In the genomic region with DNA sequence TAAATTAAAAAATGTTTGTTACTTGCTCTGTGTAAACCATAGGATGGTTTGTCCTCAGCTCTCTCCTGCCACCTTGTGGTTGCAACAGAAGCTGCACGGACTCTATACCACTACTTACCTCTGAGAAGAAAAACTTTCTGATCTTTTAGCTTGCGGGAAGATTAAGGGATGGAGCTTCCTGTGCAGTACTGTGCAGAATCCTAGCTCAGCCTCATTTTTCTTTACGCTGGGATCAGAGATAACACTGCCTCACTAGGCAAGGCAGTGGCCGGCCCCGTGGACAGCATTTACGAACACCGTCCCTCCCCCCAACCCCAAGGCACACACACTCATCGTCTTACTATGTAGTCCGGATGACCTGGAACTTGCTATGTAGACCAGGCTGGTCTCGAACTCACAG, we compare ENCODE assay signal across 8 mouse cellular contexts. TPM values are rescaled to one million over a fixed set of nuclear protein-coding genes. Genes with fewer than 3 reads are reported as not detected.
DNase-seq lines count a peak whose midpoint lies in the region; ATAC-seq lines count a peak whose summit lies in the region.

No protein-coding gene starts in this region.

- peak; percentile 74 for DNase-seq in urinary bladder, postnatal 14 days (ENCODE audit: low spot score)
- DNase-seq in urinary bladder, adult 2 months (ENCODE audit: low spot score) = no peak
- peak; percentile 81 for DNase-seq in embryo, embryonic 10 days (ENCODE audit: low spot score)
- DNase-seq in heart, adult 9 months (ENCODE audit: low spot score in 2 of 2) = peak; percentile 27 to 62
- peak; percentile 51 to 67 for DNase-seq in kidney, adult 8-10 months
- peak; percentile 76 for DNase-seq in liver
- DNase-seq in splenic B cell, adult 2 months (ENCODE audit: low read depth, low spot score) = peak; percentile 91

- ATAC-seq in monocyte, adult 5-6 weeks (replicated peaks; ENCODE audit: insufficient number of reproducible peaks, low FRiP score, low TSS enrichment, poor library complexity, severe bottlenecking) = peak; percentile 45; the same call in 1 of the 2 replicates

- no peaks in the 10 kb centered on the region for H3K36me3 ChIP-seq in splenic B cell, adult 2 months (ENCODE audit: control insufficient read depth, insufficient read depth, low read length, poor library complexity, severe bottlenecking)

- no peaks in the 10 kb centered on the region for H3K27me3 ChIP-seq in splenic B cell, adult 2 months (ENCODE audit: control insufficient read depth, insufficient read depth, low read length, poor library complexity, severe bottlenecking)

RNA-seq across cellular contexts. Expression of a gene that starts 1.0 kb away (rescaled TPM):
- polyA plus RNA-seq in urinary bladder, adult 2 months (2012; rRNA removed) = 84.1 and 92.9 TPM in 2 replicates
- 11.5 to 20.1 TPM (median 15.5 TPM) in 3 replicates for total RNA-seq in monocyte, adult 5-6 weeks (2017)

RNA-seq across cellular contexts. Expression of a gene that starts 20.1 kb away (rescaled TPM):
- 24.0 and 35.7 TPM in 2 replicates for polyA plus RNA-seq in urinary bladder, adult 2 months (2012; rRNA removed)
- 24.2 to 38.4 TPM (median 30.8 TPM) in 3 replicates for total RNA-seq in monocyte, adult 5-6 weeks (2017)

RNA-seq across cellular contexts. Expression of a gene that starts 32.3 kb away (rescaled TPM):
- 1.3 and 1.4 TPM in 2 replicates for polyA plus RNA-seq in urinary bladder, adult 2 months (2012; rRNA removed)
- total RNA-seq in monocyte, adult 5-6 weeks (2017) = not detected in 3 replicates

RNA-seq across cellular contexts. Expression of a gene that starts 38.6 kb away (rescaled TPM):
- 74.8 and 97.4 TPM in 2 replicates for polyA plus RNA-seq in urinary bladder, adult 2 months (2012; rRNA removed)
- 22.0 to 30.4 TPM (median 24.7 TPM) in 3 replicates for total RNA-seq in monocyte, adult 5-6 weeks (2017)

RNA-seq across cellular contexts. Expression of a gene that starts 56.6 kb away (rescaled TPM):
- polyA plus RNA-seq in urinary bladder, adult 2 months (2012; rRNA removed) = 3,917 and 4,778 TPM in 2 replicates
- not detected in 3 replicates for total RNA-seq in monocyte, adult 5-6 weeks (2017)
